Mouse (Mus musculus) B cell, adult 62 days (primary cell): ENCODE measurements around the gene Zfp689. TPM values are rescaled to one million over a fixed set of nuclear protein-coding genes. Genes with fewer than 3 reads are reported as not detected.

Experiments used
- total RNA-seq: library from RNA; stranded (reverse); gene quantifications from 4 replicates; pipeline ENCODE4 v1.2.4, GENCODE M21; 2023

Zfp689 gene
- total RNA-seq, result 4.0 to 6.0 TPM (median 4.9 TPM) in 4 replicates

GRCm38 (mm10) chr7:127448521-127449300 lies at the start of gene Zfp689:
Zfp689 (minus strand) TSS chr7:127449158.

GRCm38 (mm10) chr7:127478635-127479317 lies 29.8 kb upstream of the Zfp689 start, which contains the start of gene Fbrs:
Fbrs (plus strand) TSS chr7:127479199.

DNA sequence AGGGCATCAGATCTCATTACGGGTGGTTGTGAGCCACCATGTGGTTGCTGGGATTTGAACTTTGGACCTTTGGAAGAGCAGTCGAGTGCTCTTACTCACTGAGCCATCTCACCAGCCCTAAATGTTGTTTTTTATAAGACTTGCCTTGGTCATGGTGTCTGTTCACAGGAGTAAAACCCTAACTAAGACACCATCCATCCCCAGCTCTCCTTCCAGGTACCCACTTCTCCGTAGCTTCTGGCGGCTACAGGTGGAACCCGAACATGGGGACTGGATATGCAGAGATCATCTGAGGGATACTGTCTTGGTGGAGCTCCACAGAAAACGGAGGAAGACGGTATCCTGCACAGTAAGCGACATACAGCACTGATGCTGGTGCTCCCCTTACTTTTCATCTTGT lies 10.4 kb upstream of the Zfp689 start, which contains the start of gene Prr14:
Prr14 (plus strand) TSS at position 301 of the 400 bp plus-strand sequence.

GRCm38 (mm10) chr7:127421388-127422191 lies 27.4 kb downstream of the Zfp689 start, which contains the start of gene Zfp688:
Zfp688 (minus strand) TSS chr7:127422068.

GRCm38 (mm10) chr7:127406002-127406987 lies 42.7 kb downstream of the Zfp689 start, which contains the start of gene Zfp764:
Zfp764 (minus strand) TSS chr7:127406822.

GRCm38 (mm10) chr7:127393157-127393943 lies 55.6 kb downstream of the Zfp689 start, which contains the start of gene E430018J23Rik:
E430018J23Rik (minus strand) TSS chr7:127393629.

Other genes starting within 250 kb of the Zfp689 start
- gene Tbc1d10b, start 240.7 kb downstream of the Zfp689 start, total RNA-seq, result 49.9 to 72.7 TPM (median 65.7 TPM) in 4 replicates
- gene Mylpf, start 240.3 kb downstream of the Zfp689 start, total RNA-seq, result 4.1 to 8.2 TPM (median 5.3 TPM) in 4 replicates
- gene Zfp553, start 216.1 kb downstream of the Zfp689 start, total RNA-seq, result 8.8 to 11.3 TPM (median 10.0 TPM) in 4 replicates
- 398 to 439 TPM (median 400 TPM) in 4 replicates for gene Sept1, start 216.0 kb downstream of the Zfp689 start, total RNA-seq
- gene Zfp771, start 204.9 kb downstream of the Zfp689 start, total RNA-seq, result 11.6 to 23.5 TPM (median 13.5 TPM) in 4 replicates
- 14.3 to 19.5 TPM (median 15.7 TPM) in 4 replicates for gene Dctpp1, start 188.4 kb downstream of the Zfp689 start, total RNA-seq
- 24.1 to 28.3 TPM (median 25.3 TPM) in 4 replicates for gene Sephs2, start 175.1 kb downstream of the Zfp689 start, total RNA-seq
- 114 to 124 TPM (median 119 TPM) in 4 replicates for gene Itgal, start 152.9 kb downstream of the Zfp689 start, total RNA-seq
- 2.3 to 4.1 TPM (median 3.3 TPM) in 4 replicates for gene Zfp768, start 103.6 kb downstream of the Zfp689 start, total RNA-seq
- gene Zfp747, start 73.1 kb downstream of the Zfp689 start, total RNA-seq, result 11.6 to 15.7 TPM (median 12.1 TPM) in 4 replicates
- gene 9130019O22Rik, start 62.0 kb downstream of the Zfp689 start, total RNA-seq, result 2.9 to 4.1 TPM (median 3.2 TPM) in 4 replicates
- 4.6 to 7.8 TPM (median 6.1 TPM) in 4 replicates for gene E430018J23Rik, start 55.5 kb downstream of the Zfp689 start, total RNA-seq
- gene Zfp764, start 42.3 kb downstream of the Zfp689 start, total RNA-seq, result 7.5 to 9.6 TPM (median 9.1 TPM) in 4 replicates
- 12.3 to 17.4 TPM (median 14.9 TPM) in 4 replicates for gene Zfp688, start 27.1 kb downstream of the Zfp689 start, total RNA-seq
- 136 to 150 TPM (median 139 TPM) in 4 replicates for gene Prr14, start 10.5 kb upstream of the Zfp689 start, total RNA-seq
- 294 to 330 TPM (median 310 TPM) in 4 replicates for gene Fbrs, start 30.0 kb upstream of the Zfp689 start, total RNA-seq
- gene Srcap, start 62.8 kb upstream of the Zfp689 start, total RNA-seq, result 220 to 229 TPM (median 223 TPM) in 4 replicates
- gene Gm42715, start 70.4 kb upstream of the Zfp689 start, total RNA-seq, result 45.9 to 50.2 TPM (median 48.5 TPM) in 4 replicates
- gene Tmem265, start 112.2 kb upstream of the Zfp689 start, total RNA-seq, result 8.3 TPM in 1 of 4 replicates, not detected in the others
- 119 to 136 TPM (median 126 TPM) in 4 replicates for gene Phkg2, start 124.2 kb upstream of the Zfp689 start, total RNA-seq
- 0.38 to 1.5 TPM (median 0.60 TPM) in 4 replicates for gene Ccdc189, start 139.4 kb upstream of the Zfp689 start, total RNA-seq
- 148 to 154 TPM (median 150 TPM) in 4 replicates for gene Rnf40, start 139.6 kb upstream of the Zfp689 start, total RNA-seq
- gene Zfp629, start 166.6 kb upstream of the Zfp689 start, total RNA-seq, result 3.0 to 5.8 TPM (median 3.5 TPM) in 4 replicates